Mouse (Mus musculus) midbrain, embryonic 15.5 days (tissue): ENCODE results near the gene Lmln. TPM values are rescaled to one million over a fixed set of nuclear protein-coding genes. Genes with fewer than 3 reads are reported as not detected.
"Not testable (repeated sequence)": the region's sequence is repeated elsewhere in the genome, so short reads cannot be mapped to it uniquely, and the experiment has no call there.

Experiments
- ATAC-seq: fragments of 200-750 bp; cut with Nextera tagmentation; replicated peaks from 2 replicates; pipeline ENCODE4 v1.8.0; 2017; ENCODE audit warnings: moderate TSS enrichment
- H3K27ac ChIP-seq: fragments of 300-500 bp; sonication (generic); 2 replicates; pipeline ENCODE4 v1.5.1; 2015; ENCODE audit warnings: mild to moderate bottlenecking, inconsistent platforms
- H3K27me3 ChIP-seq: fragments of 300-500 bp; sonication (generic); replicated peaks from 2 replicates; pipeline ENCODE4 v1.6.1; 2015; ENCODE audit warnings: inconsistent platforms
- H3K36me3 ChIP-seq: fragments of 300-500 bp; sonication (generic); replicated peaks from 2 replicates; pipeline ENCODE4 v1.6.1; 2015; ENCODE audit warnings: inconsistent platforms
- H3K4me1 ChIP-seq: fragments of 300-500 bp; sonication (generic); 2 replicates; pipeline ENCODE4 v1.6.1; 2015; ENCODE audit warnings: inconsistent platforms
- H3K4me2 ChIP-seq: fragments of 300-500 bp; sonication (generic); 2 replicates; pipeline ENCODE4 v1.6.1; 2015; ENCODE audit warnings: inconsistent platforms, mild to moderate bottlenecking, moderate library complexity
- H3K4me3 ChIP-seq: fragments of 300-500 bp; sonication (generic); 2 replicates; pipeline ENCODE4 v1.5.1; 2015; ENCODE audit warnings: mild to moderate bottlenecking, inconsistent platforms
- H3K9ac ChIP-seq: fragments of 300-500 bp; sonication (generic); 2 replicates; pipeline ENCODE4 v1.6.1; 2015; ENCODE audit warnings: mild to moderate bottlenecking, inconsistent platforms
- H3K9me3 ChIP-seq: fragments of 300-500 bp; sonication (generic); 2 replicates; pipeline ENCODE4 v1.6.1; 2016; ENCODE audit warnings: inconsistent platforms
- WGBS: fragments of 180-500 bp; shearing (Covaris S2); methylation state at CpG from one replicate; pipeline ENCODE4 v1.1.7; 2015; ENCODE audit warnings: mixed read lengths; 5-methylcytosine and 5-hydroxymethylcytosine counted together
- polyA plus RNA-seq: library from polyadenylated mRNA; unstranded; fragments of >200 nt; fragmentation: Nextera tagmentation; extraction: Ambion mirVana; gene quantifications from 2 replicates; pipeline ENCODE4 v1.2.1, GENCODE M21; 2015

The Lmln gene
- polyA plus RNA-seq, 1 experiment from 2014 or later: 5.1 TPM

DNA sequence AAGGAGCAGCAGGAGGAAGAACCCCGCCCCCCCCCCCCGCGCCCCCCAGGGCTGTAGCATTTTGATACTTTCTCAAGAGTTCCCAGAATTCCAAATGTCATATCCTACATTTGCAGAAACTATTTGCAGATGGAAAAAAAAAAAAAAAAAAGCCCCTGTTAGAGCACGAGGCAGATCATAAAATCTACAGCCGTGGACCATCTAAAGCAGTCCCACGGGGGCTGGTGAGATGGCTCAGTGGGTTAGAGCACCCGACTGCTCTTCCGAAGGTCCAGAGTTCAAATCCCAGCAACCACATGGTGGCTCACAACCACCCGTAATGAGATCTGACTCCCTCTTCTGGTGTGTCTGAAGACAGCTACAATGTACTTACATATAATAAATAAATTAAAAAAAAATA is 88.6 kb downstream of the Lmln start:
- ATAC-seq, H3K4me1 ChIP-seq, H3K4me2 ChIP-seq, H3K27me3 ChIP-seq, H3K36me3 ChIP-seq, H3K9me3 ChIP-seq, H3K9ac ChIP-seq, H3K27ac ChIP-seq, H3K4me3 ChIP-seq: not testable (repeated sequence)
- WGBS: 78% methylated on average over 9 of the region's 9 CpGs

- H3K4me2 ChIP-seq: no peak overlapping the region
These were observed 89.2 kb downstream of the Lmln start for GRCm38 (mm10) chr16:33151558-33151957.

GRCm38 (mm10) chr16:33154992-33155391 is 92.7 kb downstream of the Lmln start:
- no peaks in the 10 kb centered on the region for H3K9me3 ChIP-seq
- WGBS: 48% methylated on average over 4 of the region's 4 CpGs
- H3K36me3 ChIP-seq: no peaks in the 10 kb centered on the region
- no peak overlapping the region for H3K27ac ChIP-seq
- no peak overlapping the region for H3K9ac ChIP-seq
- no peak overlapping the region for H3K4me2 ChIP-seq
- no peak overlapping the region for H3K4me3 ChIP-seq
- ATAC-seq: no peak
- H3K4me1 ChIP-seq: no peaks in the 10 kb centered on the region
- H3K27me3 ChIP-seq: no peaks in the 10 kb centered on the region

More at GRCm38 (mm10) chr16:33151558-33151957, 89.2 kb downstream of the Lmln start:
- Histone ChIP-seq H3K4me1 (no peaks in the 10 kb centered on the region), H3K4me3 (no peak overlapping the region), H3K9ac (no peak overlapping the region), H3K27ac (no peak overlapping the region), H3K36me3 (no peaks in the 10 kb centered on the region), H3K27me3 (no peaks in the 10 kb centered on the region), H3K9me3 (no peaks in the 10 kb centered on the region)
- 71% methylated on average over 8 of the region's 8 CpGs for WGBS
- no peak for ATAC-seq

DNA sequence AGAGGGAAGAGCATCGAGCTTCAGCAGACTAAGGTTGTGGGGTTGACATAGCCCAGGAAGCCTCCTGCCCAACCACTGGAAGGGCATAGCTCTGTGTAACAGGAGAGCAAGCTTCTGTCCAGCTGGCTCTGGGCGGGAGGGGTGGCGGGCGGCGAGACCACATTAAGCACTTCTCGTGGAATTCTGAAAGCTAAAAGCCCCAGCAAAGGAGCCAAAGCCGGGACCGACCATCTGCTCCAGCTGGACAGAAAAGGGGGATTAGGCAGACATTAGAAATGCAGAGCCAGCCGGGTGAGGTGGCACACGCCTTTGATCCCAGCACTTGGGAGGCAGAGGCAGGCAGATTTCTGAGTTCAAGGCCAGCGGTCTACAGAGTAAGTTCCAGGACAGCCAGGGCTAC is 95.7 kb downstream of the Lmln start:
- H3K4me3 ChIP-seq: no peak overlapping the region
- WGBS: 66% methylated on average over 11 of the region's 11 CpGs

GRCm38 (mm10) chr16:33158590-33159071 is 96.3 kb downstream of the Lmln start:
- no peaks in the 10 kb centered on the region for H3K27me3 ChIP-seq
- no peak overlapping the region for H3K27ac ChIP-seq
- no peaks in the 10 kb centered on the region for H3K9me3 ChIP-seq
- H3K9ac ChIP-seq: no peak overlapping the region
- no peak overlapping the region for H3K4me2 ChIP-seq
- H3K4me3 ChIP-seq: no peak overlapping the region
- ATAC-seq: no peak
- no peaks in the 10 kb centered on the region for H3K4me1 ChIP-seq
- 76% methylated on average over 14 of the region's 14 CpGs for WGBS
- H3K36me3 ChIP-seq: no peaks in the 10 kb centered on the region

More for the DNA sequence above, 95.7 kb downstream of the Lmln start:
- no peak overlapping the region for H3K9ac ChIP-seq
- H3K27ac ChIP-seq: no peak overlapping the region
- H3K4me1 ChIP-seq: no peaks in the 10 kb centered on the region
- no peak overlapping the region for H3K4me2 ChIP-seq
- no peaks in the 10 kb centered on the region for H3K36me3 ChIP-seq
- no peaks in the 10 kb centered on the region for H3K27me3 ChIP-seq
- no peak for ATAC-seq
- no peaks in the 10 kb centered on the region for H3K9me3 ChIP-seq

DNA sequence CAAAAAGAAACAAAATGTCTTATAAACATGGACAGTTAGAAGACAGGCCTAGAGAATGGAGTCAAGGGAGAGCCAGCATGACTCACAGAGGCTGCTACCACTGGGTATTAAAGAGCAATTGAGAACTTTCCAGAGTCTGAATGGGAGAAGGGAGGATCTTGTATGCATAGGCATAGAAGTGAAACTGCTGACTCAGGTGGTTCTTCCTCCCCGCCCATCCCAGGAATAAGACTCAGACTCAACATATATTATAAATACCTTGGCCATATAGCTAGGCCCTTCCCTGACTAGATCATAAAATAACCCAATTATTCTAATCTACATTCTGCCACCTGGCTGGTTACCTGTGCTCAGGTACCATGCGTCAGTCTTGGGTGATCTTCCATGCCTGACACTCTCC is 97.0 kb downstream of the Lmln start:
- WGBS: 96% methylated on average over 2 of the region's 2 CpGs
- Histone ChIP-seq H3K27ac (no peak overlapping the region), H3K9ac (no peak overlapping the region), H3K4me3 (no peak overlapping the region), H3K4me2 (no peak overlapping the region), H3K36me3 (no peaks in the 10 kb centered on the region), H3K4me1 (no peaks in the 10 kb centered on the region), H3K9me3 (no peaks in the 10 kb centered on the region), H3K27me3 (no peaks in the 10 kb centered on the region)
- no peak for ATAC-seq

DNA sequence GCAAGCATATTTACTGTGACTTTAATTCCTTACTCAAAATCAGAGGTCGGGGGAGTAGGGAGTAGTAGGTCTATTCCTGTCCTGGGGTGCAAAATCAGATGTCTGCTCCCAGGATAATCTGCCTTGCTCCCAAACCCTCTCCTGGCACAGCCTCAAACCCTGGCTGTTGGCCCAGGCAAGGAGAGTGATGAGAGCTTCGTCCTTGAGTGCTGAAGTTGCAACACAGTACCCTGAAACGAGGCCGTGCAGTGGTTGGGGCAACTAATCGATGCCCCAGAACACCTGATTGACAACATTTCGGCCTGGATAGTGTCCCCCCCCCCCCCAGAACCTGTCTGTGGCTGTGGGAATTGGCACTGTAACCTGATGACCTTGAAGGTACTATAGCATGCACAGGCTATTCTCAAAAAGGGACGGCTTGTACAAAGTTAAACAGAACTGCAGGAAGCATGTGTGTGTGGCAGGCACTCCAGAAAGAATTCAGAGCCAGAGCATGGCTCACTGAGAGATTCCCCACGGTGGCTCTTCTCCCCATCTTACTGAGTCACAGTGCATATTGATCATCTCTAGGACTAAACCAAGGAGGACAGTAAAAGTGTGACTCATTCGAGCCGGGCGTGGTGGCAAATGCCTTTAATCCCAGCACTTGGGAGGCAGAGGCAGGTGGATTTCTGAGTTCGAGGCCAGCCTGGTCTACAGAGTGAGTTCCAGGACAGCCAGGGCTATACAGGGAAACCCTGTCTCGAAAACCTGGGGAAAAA is 101.2 kb downstream of the Lmln start:
- no peaks in the 10 kb centered on the region for H3K27me3 ChIP-seq
- H3K36me3 ChIP-seq: no peaks in the 10 kb centered on the region
- H3K4me3 ChIP-seq: no peak overlapping the region
- H3K4me2 ChIP-seq: no peak overlapping the region
- H3K9me3 ChIP-seq: no peaks in the 10 kb centered on the region
- no peak for ATAC-seq
- WGBS: 81% methylated on average over 13 of the region's 13 CpGs
- H3K4me1 ChIP-seq: no peaks in the 10 kb centered on the region
- H3K9ac ChIP-seq: no peak overlapping the region
- H3K27ac ChIP-seq: no peak overlapping the region

- not testable (repeated sequence) for H3K4me3 ChIP-seq, H3K4me1 ChIP-seq, H3K4me2 ChIP-seq, ATAC-seq, H3K36me3 ChIP-seq, H3K9me3 ChIP-seq, H3K9ac ChIP-seq, H3K27ac ChIP-seq, H3K27me3 ChIP-seq
- WGBS: 68% methylated on average over 6 of the region's 6 CpGs
These were observed 104.0 kb downstream of the Lmln start for GRCm38 (mm10) chr16:33166284-33166683.

DNA sequence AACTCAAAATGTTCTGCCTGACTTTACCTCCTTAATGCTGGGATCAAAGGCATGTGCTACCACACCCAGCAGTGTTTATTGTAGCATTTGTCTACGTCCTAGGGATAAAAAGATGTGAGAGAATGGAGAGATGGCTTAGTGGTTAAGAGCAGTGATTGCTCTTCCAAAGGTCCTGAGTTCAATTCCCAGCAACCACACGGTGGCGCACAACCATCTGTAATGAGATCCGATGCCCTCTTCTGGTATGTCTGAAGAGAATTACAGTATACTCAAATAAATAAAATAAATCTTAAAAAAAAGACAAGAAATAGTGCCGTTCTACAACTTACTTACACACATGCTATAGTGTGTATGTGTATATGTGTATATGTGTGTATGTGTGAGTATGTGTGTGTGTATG is 105.2 kb downstream of the Lmln start:
- Histone ChIP-seq H3K9me3 (no peaks in the 10 kb centered on the region), H3K9ac (no peak overlapping the region), H3K27ac (no peak overlapping the region), H3K36me3 (no peaks in the 10 kb centered on the region), H3K4me3 (no peak overlapping the region), H3K4me2 (no peak overlapping the region), H3K4me1 (no peaks in the 10 kb centered on the region), H3K27me3 (no peaks in the 10 kb centered on the region)
- no peak for ATAC-seq
- 50% methylated on average over 5 of the region's 5 CpGs for whole genome bisulfite sequencing

GRCm38 (mm10) chr16:33169471-33170034 is 107.2 kb downstream of the Lmln start:
- no peaks in the 10 kb centered on the region for H3K9me3 ChIP-seq
- no peak overlapping the region for H3K9ac ChIP-seq
- H3K27me3 ChIP-seq: no peaks in the 10 kb centered on the region
- 57% methylated on average over 8 of the region's 8 CpGs for WGBS
- no peak overlapping the region for H3K4me2 ChIP-seq
- H3K4me1 ChIP-seq: no peaks in the 10 kb centered on the region
- H3K27ac ChIP-seq: no peak overlapping the region
- H3K4me3 ChIP-seq: no peak overlapping the region
- no peak for ATAC-seq
- H3K36me3 ChIP-seq: no peaks in the 10 kb centered on the region

GRCm38 (mm10) chr16:33170716-33171587 is 108.6 kb downstream of the Lmln start:
- Histone ChIP-seq H3K4me2 (no peak overlapping the region), H3K4me1 (no peaks in the 10 kb centered on the region), H3K9ac (no peak overlapping the region), H3K9me3 (no peaks in the 10 kb centered on the region), H3K27me3 (no peaks in the 10 kb centered on the region), H3K36me3 (no peaks in the 10 kb centered on the region), H3K27ac (no peak overlapping the region), H3K4me3 (no peak overlapping the region)
- no peak for ATAC-seq
- WGBS: 81% methylated on average over 9 of the region's 9 CpGs

- Histone ChIP-seq H3K36me3 (no peaks in the 10 kb centered on the region), H3K4me3 (no peak overlapping the region), H3K9me3 (no peaks in the 10 kb centered on the region), H3K27ac (peak overlapping the region; percentile 42), H3K4me2 (no peak overlapping the region), H3K9ac (no peak overlapping the region), H3K4me1 (no peaks in the 10 kb centered on the region), H3K27me3 (no peaks in the 10 kb centered on the region)
- WGBS: 54% methylated on average over 6 of the region's 6 CpGs
- peak; percentile 74 for ATAC-seq
These were observed 109.5 kb downstream of the Lmln start for GRCm38 (mm10) chr16:33171800-33172199.
